Mouse (Mus musculus): Measurements from ENCODE around the gene Idh3a.

The Idh3a gene

GRCm38 (mm10) chr9:54647456-54647855 is 61.3 kb downstream of the Idh3a start:
- no peak for DNase-seq (ENCODE audit: low read depth, low spot score)

- DNase-seq (ENCODE audit: low read depth, low spot score) = no peak
These were observed 63.2 kb downstream of the Idh3a start for GRCm38 (mm10) chr9:54649360-54649759.

- no peak for DNase-seq (ENCODE audit: low read depth, low spot score)
These were observed 66.6 kb downstream of the Idh3a start for GRCm38 (mm10) chr9:54652778-54653177.
